Mouse (Mus musculus): ENCODE results near the gene Cdyl2.

Gene Cdyl2

DNA sequence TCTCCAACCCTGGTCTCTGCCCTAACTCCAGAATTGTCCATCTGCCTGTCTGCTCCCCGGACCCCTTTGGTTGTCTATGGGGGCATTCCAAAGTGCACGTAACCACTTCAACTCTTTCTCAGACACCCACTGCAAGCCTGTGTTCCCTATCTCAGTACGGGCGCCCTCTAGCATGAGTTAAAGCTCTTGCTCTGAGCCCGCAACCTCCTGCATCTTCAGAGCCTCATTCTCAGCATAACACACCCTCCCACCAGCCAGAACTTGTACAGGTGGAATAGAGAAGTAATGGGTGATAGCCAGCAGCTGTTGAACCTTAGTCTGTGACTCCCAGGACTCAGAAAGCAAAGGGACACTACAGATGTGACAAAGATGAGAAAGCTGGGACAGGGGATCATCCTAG is 196.0 kb downstream of the Cdyl2 start:
- DNase-seq (ENCODE audit: low spot score), result no peak

DNA sequence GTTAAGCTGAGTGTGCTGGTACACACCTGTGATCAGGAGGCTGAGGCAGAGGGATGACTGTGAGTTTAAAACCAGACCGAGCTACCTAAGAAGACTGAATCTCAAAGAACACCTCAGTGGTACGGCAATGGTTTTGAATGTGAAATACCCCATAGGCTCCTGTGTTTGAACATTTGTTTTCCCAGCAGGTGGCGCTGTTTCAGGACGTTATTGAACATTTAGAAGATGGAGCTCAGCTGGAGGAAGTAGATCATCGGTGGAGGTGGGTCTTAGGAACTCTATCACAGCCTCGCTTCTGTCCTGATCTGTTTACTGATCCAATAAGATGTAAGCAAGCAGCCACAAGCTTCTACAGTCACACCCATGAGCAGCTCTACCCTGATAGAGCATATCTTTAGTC is 199.7 kb downstream of the Cdyl2 start:
- no peak for DNase-seq (ENCODE audit: low spot score)

DNA sequence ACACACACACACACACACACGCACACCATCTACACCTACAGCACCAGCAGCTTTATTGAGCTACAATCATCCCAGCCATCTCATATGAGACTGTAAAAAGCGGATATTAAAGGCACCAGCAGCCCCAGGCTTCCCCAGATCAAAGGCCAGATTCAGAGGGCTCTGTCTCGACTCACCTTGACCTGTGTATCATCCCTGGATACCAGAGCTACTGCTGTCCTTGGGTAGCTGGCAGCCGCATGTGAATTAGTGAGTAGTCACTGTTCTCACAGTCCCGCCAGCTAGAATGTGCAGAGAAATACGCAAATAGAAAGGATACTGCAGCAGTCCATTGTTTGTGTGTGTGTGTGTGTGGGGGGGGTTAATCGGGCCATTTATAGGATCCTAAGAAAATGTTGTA is 204.1 kb downstream of the Cdyl2 start:
- DNase-seq (ENCODE audit: low spot score), result no peak

GRCm38 (mm10) chr8:116524915-116525314 is 207.9 kb downstream of the Cdyl2 start:
- DNase-seq (ENCODE audit: low spot score), result no peak

Measured in urinary bladder, postnatal 25 days (tissue).